Mouse (Mus musculus) frontal cortex, postnatal 25 days (tissue): ENCODE data around the gene Rpl19.
A peak's percentile ranks its signal among the peaks of the same experiment; 100 is the strongest.

Experiments
- DNase-seq, 2 experiments: peaks; one replicate each; pipeline ENCODE4 v3.0.0; 2022; ENCODE audit warnings: low spot score in 2 of 2

Gene Rpl19

DNA sequence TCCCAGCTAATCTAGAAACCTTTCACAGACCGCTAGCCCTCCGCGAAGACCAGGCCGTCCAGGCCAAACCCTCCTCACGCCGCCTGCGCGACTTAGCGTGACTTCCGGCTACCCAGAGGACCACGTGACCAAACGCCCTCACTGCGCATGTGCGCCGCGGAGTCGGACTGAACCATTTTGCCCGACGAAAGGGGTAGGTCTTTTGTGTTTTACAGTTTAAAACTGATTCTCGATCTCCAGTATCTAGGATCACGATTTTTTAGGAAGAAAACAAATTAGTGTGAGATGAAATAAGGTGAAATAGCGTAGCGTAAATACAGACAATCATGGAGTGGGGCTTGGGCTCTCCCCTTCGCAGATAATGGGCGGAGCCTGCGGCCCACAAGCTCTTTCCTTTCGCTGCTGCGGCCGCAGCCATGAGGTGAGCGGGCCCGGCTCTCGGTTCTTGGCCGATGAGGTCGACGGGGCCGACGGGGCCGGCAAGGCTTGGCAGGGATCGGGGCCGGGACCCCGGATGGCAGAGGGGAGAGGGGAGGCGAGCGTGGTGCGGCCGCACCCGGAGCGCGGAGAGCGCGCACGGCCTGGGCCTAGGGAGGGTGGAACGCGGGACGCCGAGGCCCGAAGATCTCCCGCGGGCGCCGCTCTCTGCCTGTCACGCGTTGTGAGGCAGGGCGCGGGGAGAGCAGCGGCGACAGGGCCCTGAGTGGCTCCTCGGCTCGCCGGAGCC is at the start of gene Rpl19:
TSS of gene Rpl19 (plus strand) at position 141 of the 727 bp plus-strand sequence.
- DNase-seq, result peak; percentile 82 to 92

DNA sequence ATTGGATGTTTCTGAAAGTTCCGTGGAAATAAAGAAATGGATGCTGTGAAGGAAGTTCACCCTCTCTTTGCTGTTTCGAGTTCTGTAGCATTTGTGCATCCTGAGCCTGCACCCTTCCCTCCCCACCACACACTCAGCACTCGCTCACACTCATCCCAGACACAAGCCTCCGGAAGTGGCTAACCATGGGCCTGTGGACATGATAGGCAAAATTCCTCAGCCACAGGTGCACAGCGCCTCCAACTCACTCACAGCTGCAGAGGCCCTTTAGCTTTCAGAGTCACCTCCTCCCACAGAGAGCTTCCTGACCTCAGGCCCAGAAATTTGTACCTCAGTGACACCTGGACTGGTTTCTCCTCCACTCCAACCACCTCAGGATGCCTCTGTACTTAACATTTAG is 48.7 kb upstream of the Rpl19 start:
- DNase-seq, result no peak

DNA sequence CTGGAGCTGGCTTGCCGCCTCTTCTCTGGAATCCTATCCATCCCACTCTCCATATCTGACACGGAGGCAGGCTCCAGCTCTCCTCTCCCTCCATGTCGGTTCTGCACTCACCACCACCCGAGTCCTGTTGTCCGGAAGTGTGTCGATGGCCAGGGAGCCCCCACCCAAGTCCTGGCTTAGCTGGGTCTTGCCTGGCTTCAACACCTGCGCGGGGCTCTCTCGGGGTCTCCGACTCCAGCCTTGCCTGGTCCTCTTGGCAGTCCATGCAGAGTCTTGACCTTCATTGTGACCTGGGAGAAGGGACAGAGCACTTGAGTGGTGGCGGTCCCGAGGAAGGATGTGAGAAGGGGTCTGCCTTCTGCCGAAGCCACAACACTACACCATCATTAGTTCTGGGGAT is 48.1 kb upstream of the Rpl19 start:
- no peak for DNase-seq

DNA sequence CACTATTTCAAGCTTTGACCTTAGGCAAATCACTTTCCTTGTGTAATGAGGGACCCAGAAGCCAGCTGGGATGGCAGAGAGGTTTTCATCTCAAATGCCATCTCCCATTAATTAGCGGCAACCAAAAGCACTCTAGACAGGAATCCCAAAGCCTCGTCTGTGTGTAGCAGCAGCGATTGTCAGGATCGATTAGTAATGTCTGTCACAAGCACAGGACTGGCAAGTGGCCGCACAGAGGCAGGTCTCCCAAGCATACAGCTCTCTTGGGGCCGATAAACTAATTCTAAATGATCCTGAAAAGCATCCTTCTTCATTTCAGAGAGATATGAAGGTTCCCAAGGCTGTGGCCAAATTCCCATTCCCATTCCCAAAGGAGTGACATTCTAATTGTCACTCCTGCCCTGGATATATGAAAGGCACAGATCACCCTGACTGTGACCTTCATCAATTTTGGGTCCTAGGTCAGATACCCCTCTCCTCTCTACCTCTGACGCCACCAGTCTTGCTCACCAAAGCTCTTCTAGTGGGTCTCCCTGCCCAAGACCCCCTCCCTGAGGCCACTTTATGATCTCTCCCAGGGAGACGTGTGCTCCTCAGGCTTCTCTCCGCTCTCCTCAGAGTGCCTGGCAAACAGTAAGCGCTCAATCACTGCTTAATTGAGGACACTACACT is 46.5 kb upstream of the Rpl19 start:
- no peak for DNase-seq

DNA sequence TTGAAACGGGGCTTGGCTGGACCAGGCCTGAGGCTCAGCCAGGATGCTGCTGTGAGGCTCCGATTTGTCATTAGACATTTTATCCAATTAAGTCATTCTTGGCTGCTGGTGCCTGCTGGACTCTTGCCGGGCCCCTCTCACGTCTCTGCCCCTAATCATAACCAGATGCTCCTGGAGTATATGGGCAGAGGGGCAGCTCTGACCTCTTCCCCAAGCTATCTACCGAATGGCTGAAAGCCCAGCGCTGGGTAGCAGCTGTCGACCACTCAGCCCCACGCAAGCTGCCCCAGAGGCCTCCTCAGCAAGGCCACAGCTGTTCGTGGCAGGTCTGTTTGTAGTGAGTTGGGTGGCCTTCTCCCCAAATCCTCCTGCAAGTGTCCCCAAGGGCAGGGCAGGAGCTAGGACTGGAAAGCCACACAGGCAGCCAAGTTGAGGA is 46.0 kb upstream of the Rpl19 start:
- DNase-seq, result no peak

DNA sequence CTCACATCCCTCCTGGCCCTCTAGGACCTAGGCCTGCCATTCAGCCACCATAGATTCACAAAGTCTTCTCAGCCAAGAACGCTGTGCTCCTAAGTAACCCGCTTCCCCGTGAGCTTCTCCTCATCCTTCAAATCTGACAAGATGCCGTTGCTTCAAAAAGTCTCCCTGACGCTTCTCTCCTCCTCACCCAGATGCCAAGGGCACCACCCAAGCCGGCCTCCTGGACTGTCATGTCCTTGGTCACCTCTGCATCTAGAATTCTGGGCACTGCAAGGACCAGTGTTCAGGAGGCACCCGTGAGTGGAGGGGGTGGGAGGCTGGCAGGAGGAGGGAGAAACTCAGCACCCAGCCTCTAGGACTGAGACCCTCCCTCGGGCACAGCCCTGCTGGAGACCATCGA is 43.8 kb upstream of the Rpl19 start:
- no peak for DNase-seq

DNA sequence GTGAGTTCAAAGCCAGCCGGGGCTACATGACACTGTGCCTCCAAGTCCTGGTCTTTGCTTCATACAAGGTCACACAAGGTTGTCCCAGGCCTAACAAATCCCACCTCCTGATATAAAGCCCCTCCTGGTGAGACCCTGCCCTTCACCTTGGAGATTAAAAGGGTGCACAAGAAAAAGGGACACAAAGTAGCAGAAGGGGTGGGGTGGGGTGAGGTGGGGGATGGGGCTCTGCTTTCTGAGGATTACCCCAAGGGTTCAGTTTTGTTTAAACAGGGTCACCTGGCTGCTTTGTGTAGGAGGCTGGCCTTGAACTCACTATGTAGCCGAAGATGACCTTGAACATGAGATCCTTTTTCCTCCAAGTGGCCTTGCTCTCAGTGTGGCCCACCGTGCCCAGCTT is 43.0 kb upstream of the Rpl19 start:
- no peak for DNase-seq

DNA sequence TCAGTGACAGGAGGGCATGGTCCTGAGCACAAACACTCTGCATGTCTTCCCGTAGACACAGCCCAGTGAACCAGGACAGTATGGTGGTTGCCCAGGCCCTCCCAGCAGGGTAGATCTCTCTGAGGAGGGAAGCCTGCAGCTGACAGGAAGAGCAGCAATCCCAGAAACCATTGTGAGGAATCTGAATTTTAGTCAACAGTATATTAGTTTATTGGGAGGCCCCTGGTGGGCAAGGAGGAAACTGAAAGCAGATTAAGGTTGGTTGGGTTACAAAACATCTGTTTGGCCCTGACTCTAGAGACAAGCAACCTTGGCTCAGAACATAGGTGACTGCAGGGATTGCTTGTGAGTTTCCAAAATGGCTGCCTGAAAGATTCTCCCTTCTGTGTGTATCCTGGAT is 42.5 kb upstream of the Rpl19 start:
- no peak for DNase-seq

DNA sequence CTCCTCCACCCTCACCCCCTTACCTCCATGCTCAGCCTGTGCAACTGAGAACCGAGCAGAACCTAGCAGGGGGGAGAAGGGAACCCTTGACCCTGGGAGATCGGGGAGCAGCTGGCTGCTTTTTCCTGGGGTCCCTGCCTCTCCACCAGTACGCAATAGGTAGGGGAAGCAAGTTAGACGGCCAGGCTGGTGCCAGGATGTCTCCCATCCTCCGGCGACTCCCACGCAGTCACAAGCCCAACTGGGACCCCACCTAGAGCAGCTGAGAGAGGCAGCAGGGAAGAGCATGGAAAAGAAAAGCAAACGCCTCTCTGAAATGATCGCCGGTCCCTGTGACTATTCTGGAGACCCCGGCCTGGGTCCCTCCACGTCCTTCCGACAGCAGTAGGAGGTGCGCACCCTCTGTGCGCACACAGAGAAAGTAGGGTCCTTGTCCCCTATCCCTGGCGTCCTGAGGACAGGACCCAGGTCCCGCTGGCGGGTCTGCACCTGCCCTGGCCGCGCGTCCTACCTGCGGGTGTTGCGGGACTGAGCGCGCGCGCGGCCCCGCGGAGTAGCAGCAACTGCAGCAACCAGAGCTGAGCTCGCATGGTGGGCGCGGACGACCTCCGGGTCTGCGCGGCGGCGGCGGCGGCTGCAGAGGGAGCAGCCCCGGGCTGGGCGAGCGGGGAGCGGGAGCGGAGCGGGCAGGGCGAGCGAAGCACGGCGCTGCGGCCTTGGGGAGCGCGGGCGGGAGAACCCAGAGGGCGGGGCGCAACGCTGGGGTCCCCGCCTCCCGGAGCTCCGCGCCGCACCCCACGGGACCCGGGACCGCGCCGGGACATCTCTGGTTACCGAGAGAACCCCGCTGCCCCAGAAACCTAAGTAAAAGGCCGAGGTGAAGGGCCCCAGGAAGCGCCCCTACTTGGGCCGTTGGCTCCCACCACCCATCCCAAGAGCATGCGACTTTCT is 40.5 kb upstream of the Rpl19 start, which contains the start of gene Plxdc1:
TSS of gene Plxdc1 (minus strand) at position 718 of the 951 bp plus-strand sequence.
- DNase-seq, result no peak

DNA sequence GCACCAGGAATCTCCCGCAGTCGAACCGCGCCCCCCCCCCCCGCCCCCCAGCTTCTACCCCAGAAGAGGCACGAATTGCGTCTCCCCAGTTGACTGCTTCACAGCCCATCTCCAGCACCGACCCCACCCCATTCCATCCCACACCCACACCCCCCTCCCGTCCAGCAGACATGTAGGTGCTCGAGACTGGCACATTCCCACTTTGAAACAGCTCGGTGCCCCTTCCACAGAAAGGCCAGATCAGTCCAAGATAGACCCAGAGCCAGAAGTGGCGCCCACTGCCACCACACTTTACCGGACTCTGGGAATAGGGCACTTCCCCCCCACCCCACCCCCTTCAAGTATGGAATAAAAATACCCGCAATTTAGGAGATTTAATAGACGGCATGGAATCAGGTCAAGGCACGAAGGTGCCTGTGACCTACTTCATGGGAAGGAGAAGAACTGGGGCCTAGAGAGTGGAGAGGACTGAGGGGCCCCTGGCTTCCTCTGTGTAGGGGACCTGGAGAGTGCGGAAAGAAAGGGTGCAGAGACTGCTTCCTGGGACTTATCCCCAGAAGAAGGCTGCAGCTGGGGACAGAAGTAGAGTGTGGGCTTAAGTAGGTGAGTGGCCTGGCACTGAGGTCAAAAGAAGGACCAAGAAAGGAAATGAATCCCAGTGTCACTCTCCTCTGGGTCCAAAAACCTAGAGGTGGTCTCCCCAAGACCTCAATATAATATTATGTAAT is 39.6 kb upstream of the Rpl19 start:
- no peak for DNase-seq

DNA sequence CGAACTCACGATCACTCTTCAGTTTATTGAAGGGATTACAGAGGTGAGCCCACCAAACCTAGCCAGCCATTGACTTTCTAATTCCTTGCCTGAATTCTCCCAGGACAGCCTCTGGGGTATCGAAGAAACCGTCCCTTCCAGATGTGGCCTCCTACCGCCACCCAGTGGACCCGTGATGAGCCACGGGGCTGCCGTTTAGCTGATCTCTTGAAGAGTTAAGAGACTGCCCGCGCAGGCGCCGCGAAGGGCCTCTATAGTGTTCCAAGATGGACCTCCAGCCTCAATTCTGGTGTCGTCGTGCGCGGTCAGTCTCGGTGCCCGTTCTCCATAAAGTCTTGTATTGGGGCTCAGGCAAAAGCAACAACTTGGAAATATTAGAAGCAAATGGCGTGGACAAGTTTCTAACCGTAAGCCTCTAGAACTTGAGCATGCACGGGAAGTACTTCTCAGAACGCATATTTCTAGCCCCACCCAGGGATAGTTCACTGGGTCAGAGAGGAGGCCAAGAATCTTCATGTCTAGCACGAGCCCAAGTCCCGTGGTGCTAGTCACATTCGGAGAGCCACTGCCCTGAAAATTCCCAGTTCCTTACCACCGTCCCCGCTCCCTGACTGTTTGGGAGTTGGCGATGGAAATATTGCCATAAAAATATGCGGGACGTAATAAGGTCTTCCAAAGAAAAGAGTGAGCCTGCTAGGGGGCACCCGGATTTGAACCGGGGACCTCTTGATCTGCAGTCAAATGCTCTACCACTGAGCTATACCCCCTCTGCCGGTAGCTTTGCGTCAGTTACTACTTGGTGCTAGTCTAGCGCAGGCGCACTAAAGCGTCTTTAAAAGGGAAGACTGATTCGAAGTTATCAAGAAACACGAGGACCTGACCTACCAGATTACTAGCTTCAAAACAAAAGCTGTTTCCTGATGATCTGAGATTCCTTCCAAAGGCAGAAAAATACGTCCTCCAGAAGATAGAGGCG is 38.7 kb upstream of the Rpl19 start:
- DNase-seq, result peak; percentile 99

DNA sequence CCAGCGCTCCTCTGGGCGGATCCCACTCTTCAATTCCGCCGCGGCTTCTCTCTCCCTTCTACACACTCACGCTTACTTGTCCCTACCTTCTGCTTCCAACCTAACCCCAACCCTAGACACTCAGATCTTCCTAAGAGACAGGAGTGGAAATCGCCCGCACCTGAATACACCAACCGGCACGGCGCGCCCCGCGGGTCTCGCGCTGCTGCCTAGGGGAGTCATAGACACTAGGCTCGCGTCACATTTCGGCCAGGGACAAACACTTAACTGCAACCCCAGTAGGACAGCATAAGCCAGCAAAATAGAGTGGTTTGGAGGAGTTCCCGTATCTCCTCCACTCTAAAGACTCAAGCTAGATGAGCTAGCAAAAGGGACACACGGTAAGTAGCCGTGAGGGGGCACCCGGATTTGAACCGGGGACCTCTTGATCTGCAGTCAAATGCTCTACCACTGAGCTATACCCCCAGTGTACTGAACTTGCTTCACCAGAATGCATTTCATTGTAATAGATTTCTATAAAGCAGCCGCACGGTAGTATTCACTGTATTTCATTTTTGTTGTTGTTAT is 37.9 kb upstream of the Rpl19 start:
- DNase-seq, result peak; percentile 84 to 86

DNA sequence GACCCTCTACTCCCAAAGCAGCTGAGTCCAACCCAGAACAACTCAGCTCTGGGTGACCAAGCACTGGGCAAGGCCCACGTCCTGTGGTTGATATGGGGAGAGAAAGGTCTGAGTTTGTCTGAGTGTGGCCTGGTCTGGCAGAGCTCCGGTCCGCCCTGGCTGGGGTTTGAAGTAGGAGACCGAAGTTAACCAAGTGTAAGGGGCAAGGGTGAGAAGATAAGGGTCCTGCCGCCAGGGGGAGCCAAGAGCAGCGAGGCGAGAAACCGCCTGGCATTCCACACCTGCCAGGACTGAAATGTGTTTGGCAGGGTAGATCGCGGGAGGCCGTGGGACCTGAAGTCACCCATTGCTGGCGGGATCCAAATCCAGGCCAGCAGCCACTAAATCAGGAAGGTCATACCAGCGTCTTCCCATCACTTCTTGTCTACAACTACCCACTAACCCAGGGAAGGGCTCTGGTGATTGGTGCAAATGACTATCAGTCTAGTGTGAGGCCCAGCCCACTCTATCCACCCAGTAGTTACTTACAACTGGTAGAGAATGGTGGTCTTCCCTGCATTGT is 31.9 kb upstream of the Rpl19 start:
- no peak for DNase-seq

DNA sequence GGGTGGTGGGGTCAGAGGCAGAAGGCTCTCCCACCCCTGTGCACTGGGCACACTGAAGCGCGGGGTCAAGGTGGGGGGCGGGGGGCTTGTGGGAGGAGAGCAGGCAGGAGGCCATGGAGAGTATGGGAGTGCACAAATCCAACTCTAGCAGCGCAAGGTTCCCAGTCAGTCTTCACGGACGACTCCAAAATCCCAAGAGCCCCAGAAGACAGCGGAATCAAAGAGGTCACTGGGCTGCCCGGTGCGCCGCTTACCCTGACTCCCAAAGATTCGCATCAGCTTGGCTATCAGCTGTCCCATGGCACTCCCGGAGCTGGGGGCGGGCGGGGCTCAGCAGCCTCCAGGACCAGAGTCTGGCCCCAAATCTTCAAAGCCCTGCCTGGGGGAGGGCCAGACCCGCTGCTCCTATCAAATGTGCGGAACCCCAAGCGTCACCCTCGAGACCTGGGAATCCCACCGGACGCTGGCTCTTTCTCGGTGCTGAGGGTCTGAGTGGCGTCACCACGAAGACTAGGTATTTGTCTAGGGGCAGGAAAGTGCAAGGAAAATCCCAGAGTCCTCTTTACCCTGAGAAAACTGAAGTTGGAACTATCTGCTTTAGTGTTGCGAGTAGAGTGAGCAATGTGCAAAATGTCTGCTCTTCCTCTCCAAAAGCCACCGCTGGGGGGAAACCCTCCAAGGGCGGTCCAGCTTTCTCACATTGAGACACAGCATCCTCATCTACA is 30.8 kb upstream of the Rpl19 start, which contains the start of gene Arl5c:
TSS of gene Arl5c (minus strand) at position 618 of the 725 bp plus-strand sequence.
- DNase-seq, result no peak

DNA sequence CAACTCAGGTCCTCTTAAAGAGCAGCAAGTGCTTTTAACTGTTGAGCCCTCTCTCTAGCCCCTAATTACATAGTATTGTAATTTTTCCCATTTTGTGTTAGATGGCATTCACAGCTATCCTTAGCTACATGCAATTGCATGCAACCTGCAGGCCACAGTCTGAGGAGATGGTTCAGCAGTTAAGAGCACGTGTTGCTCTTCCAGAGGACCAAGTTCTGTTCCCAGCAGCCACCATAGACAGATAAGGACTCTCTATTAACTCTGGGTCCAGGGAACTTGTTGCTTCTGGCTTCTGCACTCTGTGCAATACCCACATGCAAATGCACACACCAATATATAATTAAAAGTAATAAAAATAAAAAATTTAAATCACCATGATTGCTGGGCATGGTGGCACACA is 29.8 kb upstream of the Rpl19 start:
- no peak for DNase-seq

DNA sequence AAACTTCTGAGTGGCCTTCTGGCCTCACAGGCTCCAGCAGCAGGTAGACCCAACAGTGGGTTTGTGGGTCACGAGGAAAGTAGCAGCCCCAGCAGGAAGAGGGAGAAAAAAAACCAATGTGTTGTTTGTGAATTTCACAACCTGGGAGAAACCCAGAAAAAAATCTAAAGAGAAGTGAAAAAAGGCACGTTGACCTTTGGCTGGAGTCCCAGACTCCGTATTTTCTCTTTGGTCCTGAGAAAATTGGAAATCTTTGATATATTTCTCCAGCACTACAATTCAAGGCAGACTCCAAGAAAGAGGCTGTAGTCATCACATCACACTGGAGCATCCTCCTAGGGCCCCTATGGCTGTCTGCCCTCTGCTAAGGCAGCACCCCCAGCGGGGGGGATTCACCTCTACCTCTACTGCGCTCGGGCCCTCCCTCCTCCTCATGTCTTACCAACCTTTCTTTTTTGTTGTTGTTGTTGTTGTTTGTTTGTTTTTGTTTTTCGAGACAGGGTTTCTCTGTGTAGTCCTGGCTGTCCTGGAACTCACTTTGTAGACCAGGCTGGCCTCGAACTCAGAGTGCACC is 29.0 kb upstream of the Rpl19 start:
- DNase-seq, result no peak

DNA sequence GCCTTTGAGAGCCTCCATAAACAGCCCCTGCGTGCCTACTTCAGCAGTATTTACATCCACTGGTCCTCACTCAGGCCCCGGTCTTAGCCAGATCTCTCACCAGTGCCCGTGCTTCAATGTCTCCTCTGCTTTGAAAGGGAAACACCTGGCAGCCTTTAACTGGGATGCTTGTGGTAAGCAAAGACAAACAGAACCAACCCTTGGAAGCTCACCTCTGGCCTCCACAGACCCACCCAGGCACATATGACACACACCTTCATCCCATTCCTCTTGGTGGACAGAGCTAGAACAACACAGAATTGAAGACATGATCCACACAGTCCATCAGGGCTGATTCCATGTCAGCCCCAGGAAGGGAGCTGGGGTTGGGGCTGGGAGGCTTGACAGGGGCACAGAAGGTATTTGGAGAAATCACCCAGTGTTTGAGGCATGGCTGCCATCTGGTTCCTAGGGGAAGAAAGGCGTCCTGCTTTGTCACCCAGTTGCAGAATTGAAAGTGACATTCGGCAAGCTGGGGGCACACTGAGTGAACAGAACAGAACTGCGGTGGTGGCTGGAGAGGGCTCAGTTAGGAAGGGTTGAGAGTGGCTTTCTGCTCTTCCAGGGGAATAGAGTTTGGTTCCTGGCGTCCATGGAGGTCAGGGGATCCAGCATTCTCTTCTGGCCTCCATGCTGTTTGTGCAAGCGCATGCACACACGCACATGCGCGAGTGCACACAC is 28.3 kb upstream of the Rpl19 start:
- no peak for DNase-seq
